Mouse (Mus musculus): Measurements from ENCODE around the gene Ulk2. TPM values are rescaled to one million over a fixed set of nuclear protein-coding genes. Genes with fewer than 3 reads are reported as not detected.

Gene Ulk2
- total RNA-seq, 2 experiments from 2014 or later: 127 to 137 TPM

DNA sequence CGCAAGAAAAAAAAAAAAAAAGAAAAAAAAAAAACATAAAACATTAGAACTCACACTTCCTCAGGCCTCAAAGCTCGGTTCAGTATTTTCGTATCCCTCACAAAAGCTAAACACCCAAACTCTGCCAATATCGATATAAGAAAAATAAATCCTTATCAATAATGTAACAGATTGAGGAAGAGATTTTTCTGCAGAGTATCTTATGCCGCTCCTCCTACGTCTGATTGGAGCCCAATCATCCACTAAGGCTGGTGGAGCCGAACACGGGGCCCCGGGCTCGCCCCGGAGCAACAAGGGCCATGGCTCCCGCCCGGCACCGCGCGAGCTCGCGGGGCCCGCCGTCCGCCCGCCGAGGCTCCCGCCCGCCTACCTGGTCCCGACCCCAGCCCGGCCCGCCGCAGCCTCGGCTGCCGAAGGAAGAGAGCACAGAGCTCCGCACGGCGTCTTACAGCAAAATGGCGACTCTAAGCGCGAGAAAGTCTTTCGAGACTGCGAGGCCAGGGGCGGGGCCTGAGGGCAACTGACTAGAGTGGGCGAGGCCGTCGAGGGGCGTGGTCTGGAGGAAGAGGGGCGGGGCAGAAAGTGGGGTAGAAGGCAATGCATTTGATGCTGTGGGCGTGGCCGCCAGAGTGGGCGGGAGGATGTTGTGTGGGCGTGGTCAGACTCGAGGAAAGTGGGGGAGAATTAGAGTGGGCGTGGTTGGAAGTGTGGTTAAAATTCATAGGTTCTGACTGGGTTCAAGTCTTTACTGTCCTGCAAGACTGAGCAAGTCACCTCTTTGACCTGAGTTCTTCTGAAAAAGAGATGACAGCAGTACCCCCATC is 93.1 kb downstream of the Ulk2 start, which contains the start of gene Prpsap2:
Gene Prpsap2, minus strand, starts transcription at position 505 of the 824 bp plus-strand sequence.
- intact Hi-C loops (cut with DNase I): no loop called here

DNA sequence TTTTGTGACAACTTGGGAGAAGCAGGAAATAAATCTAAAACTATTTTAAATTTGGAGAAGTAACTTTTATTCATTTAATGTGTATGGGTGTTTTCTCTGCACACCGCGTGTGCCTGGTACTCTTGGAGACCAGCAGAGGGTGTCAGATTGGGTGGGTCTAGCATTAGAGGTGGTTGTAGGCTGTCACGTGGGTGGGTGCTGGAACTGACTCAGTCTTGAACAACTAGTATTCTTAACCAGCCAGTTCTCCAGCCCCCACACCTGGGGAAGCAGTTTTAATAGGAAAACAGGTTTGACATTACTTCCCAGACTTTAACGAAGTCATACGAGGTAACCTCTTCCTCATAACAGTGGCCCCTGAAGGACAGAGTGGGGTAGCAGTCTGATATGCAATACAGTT is 94.4 kb downstream of the Ulk2 start:
- intact Hi-C loops (cut with DNase I): no loop called here
- no peak for DNase-seq

More for the DNA sequence above, 93.1 kb downstream of the Ulk2 start, which contains the start of gene Prpsap2:
- DNase-seq: peak; percentile 100

DNA sequence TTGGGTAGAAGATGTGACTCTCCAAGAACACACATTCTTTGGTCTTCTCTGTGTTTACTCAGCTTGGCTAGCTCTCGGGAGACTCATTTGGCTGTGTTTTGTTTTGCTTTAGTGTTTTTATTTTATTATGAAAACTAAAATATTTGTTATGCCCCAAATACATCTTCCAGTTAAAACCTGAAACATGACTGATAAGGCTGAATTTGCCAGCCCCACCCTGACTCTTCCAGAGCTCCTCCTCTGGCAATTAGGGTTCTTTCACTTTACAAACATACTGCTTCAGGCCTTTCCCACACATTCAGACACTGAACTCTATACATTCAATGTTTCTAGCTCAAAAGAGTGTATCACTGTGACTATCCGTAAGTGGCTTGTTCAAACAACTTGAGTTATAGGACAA is 97.7 kb downstream of the Ulk2 start:
- intact Hi-C loops (cut with DNase I): no loop called here
- DNase-seq: no peak

DNA sequence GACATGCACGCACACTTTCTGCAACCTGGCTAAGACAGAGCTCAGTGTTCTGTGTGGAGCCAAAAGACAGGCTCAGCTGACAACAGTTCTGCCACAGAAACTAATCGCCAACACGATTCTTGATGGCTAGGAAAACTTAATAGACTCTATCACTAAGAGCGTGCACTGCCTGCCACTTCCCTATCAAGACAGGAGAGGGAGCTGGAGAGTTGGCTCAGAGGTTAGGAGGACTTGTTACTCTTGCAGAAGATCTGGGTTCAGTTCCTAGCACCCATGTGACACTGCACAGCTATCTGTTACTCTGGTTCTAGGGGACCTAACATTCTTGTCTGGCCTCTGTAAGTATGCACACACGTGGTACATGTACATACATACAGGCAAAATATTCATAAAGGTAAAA is 103.3 kb downstream of the Ulk2 start:
- intact Hi-C loops (cut with DNase I): no loop called here
- DNase-seq: no peak

DNA sequence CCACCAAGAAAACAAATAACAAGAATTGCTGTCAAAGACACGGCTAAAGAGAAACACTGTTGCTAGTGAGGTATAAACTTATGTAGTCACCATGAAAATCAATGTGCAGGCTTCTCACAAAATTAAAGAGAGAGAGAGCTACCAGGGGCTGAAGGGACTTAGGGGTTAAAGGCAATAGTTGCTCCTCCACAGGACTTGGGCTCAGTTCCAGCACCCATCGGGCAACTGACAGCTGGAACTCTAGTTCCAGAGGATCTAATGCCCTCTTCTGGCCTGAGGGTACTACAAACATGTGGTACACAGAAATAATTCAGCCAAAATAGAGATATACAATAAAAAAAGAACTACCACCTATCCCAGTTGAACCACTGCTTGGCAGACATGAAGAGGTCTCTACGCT is 107.7 kb downstream of the Ulk2 start:
- peak; percentile 57 for DNase-seq
- intact Hi-C loops (cut with DNase I): no loop called here

DNA sequence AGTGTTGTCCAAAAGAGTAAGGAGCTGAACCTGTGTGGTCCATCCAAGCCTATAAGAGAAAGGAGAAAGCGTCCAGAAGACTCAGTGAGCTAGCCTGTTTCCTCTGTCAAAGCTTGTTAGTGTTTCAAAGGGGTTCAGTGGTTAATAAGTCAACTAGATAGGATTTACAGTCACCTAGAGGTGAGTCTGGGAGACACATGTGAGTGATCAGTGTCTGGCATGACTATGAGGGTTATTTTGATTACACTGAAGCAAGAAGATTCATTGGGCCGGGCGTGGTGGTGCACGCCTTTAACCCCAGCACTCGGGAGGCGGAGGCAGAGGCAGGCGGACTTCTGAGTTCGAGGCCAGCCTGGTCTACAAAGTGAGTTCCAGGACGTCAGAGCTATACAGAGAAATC is 109.1 kb downstream of the Ulk2 start:
- no peak for DNase-seq
- intact Hi-C loops (cut with DNase I): no loop called here

DNA sequence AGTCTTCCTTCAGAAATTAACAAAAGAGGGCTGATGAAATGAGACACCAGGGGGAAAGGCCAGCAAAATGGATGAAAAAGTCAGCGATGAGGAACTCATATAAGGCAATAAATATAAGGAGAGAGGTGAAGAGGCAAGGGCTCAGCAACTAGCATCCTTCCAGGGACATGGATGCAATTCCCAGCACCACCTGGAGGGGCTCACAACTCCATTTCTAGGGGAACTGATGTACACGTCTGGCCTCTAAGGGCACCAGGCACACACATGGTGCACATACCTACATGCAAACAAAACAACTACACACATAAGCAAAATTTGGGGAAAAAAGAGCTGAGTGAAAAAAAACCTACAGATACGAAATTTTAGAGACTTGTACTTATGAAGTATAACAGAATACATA is 110.4 kb downstream of the Ulk2 start:
- intact Hi-C loops (cut with DNase I): no loop called here
- no peak for DNase-seq

DNA sequence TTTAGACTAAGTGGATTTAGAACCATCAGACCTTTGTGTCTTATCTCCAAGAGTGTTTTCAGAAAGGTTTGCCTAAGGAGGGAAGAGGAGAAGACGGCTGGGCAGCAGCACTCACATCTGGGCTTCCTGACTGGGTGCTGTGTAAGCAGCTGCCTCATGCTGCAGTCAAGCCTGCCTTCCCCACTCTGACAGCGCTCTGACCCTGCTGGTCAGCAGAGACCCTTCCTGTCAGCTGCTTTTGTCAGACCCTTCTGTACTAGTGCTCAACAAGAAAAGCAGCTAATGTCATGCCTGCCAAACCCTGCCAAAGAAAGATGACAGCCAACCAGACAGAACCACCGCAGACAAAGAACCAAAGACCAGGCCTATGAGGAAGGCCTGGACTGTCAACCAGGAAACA is 111.1 kb downstream of the Ulk2 start:
- intact Hi-C loops (cut with DNase I): no loop called here
- DNase-seq: no peak

DNA sequence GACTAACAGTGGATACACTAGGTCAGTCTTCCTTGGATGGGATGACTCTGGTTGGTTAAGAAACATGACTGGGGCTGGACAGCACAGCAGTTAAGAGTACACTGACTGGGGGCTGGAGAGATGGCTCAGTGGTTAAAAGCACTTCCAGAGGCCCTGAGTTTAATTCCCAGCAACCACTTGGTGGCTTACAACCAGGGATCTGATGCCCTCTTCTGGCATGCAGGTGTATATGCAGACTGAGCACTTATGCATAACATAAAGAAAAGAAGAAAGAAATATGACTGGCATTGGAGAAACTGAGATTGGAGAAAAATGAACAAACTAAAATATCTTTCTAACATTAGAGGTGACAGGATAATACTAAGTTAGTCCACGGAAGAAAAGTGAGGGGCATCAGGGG is 114.4 kb downstream of the Ulk2 start:
- intact Hi-C loops (cut with DNase I): no loop called here
- DNase-seq: no peak

DNA sequence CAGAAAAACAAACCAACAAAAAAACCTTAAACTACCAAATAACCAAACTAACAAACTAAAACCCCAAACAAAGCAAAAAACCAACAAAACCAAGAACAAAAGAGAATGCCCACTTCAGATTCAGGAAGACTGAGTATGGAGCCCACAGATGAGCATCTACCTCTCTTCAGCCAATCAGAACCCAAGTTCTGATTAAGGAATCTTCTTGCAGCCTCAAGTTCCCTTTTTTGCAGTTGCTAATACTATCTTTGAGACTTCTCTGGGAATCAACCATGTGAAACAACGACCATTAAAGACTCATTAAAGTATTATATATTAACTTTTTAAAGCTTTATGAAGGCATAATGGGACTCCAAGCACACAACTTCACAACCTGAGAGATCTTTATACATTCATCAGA is 117.6 kb downstream of the Ulk2 start:
- intact Hi-C loops (cut with DNase I): no loop called here
- DNase-seq: no peak

DNA sequence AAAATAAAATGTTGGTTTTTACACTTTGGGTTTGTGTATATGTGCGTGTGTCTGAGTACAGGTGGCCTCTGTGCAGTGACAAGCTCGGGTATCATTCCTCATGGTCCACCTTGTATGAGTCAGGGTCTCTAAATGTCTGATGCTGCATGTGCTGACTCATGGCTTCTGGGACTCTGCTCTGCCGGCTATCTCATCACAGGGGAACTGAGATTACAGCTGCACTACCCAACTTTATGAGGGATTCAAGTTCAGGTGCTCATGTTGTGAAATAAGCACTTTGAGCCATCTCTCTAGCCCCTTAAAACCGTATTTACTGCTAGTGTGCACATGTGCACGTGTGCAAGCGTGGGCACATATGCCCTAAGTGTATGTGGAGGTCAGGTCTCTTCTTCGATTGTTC is 122.2 kb downstream of the Ulk2 start:
- intact Hi-C loops (cut with DNase I): no loop called here
- DNase-seq: no peak

DNA sequence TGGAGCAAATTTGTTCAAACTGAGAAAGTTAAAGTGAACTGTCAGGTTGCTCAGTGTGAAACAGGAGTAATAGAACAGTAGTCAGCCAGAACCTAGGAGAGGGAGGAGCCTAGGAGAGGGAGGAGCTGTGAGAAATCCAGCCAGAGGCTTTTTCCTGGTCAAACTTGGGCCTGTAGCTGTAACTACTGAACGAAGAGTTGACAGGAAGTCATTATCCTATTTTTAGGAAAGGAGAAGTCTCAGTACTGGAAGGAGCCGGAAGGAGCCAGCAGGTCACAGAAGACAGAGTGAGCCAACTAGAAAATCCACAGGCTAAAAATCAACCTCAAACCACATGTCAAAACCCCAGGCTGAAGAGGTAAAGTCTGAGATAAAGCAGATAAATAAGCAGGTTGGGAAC is 126.8 kb downstream of the Ulk2 start:
- intact Hi-C loops (cut with DNase I): loop anchor here (10.0 kb wide), 1 partner anchor 213 kb away; no protein-coding TSS in a partner anchor
- DNase-seq: no peak

Other genes with a start within 250 kb of the Ulk2 start
- 1 to 10 TPM; 5.8 to 6.1 TPM for gene Grap, start 201.8 kb downstream of the Ulk2 start, total RNA-seq (2021)
- gene Fam83g, start 171.0 kb downstream of the Ulk2 start, total RNA-seq (2021): under 1 TPM in 1 of 2 experiments, not detected in 1; 0.12 TPM
- gene Slc5a10, start 134.2 kb downstream of the Ulk2 start, total RNA-seq (2021): under 1 TPM in 1 of 2 experiments, not detected in 1; 0.38 TPM
- 10 to 100 TPM; 47.0 to 47.7 TPM for gene Prpsap2, start 93.0 kb downstream of the Ulk2 start, total RNA-seq (2021)
- gene Akap10, start 75.2 kb upstream of the Ulk2 start, total RNA-seq (2021): 10 to 100 TPM; 26.7 to 27.1 TPM
- gene Specc1, start 101.7 kb upstream of the Ulk2 start, total RNA-seq (2021): 10 to 100 TPM; 24.8 to 27.6 TPM